Mouse (Mus musculus) heart, postnatal 0 days (tissue): ENCODE data around the gene Gm10153.

Experiments used
- CTCF ChIP-seq: IDR thresholded peaks from 2 replicates; pipeline ENCODE4 v1.5.1; 2016; ENCODE audit warnings: antibody characterized with exemption, control low read depth, low read depth
- EP300 ChIP-seq: IDR thresholded peaks from 2 replicates; pipeline ENCODE4 v1.6.1; 2016; ENCODE audit warnings: antibody characterized with exemption, low read depth

DNA sequence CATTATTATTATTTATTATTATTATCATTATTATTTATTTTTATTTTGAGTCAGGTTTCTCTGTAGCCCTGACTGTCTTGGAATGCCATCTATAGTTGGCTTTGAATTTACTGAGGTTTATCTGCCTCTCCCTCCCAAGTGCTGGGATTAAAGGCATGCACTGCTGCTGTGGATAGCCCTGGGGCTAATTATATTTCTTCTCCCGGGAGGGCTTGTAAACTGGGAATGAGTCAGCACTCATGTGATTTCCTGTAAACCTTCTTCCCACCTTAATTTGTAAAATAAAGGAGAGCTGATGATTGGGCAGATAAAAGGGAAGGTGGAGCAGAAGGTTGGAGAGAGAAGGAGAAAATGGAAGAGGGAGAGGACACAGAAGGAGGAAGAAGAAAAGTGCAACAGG is 49.5 kb downstream of the Gm10153 start:
- TF ChIP-seq CTCF (no peak), EP300 (no peak)
